Mouse (Mus musculus): ENCODE data around the gene Fkrp. TPM values are rescaled to one million over a fixed set of nuclear protein-coding genes. Genes with fewer than 3 reads are reported as not detected.

The Fkrp gene
- polyA plus RNA-seq (2015; fragmentation: Nextera tagmentation; extraction: Ambion mirVana), result 46.5 and 50.9 TPM in 2 replicates

DNA sequence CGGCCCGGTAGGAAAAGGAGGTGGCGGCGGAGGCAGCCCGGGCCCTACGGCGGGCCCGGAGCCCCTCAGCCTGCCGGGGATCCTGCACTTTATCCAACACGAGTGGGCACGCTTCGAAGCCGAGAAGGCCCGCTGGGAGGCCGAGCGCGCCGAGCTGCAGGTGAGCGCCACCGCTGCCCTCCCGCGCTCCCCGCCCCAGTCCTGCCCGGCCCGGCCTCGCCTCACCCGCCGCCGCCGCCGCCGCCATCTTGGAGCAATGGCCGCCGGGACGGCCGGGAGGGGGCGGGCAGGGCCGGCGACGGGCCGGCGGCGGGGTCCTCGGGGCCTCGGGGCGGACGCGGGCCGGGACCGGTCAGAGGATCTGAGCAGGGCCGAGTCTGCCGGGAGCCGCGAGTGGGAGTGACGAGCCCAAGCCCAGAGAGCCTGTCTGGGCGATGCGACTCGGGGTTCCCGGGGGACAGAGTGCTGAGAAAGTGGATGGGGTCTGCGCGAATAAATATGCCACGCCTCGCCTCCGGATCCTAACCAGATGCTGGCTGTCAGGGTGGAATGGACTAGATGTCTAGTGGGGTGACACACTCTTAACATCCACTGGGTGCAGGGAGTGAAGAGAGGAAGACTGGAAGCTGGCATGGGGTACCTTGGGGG lies at the start of gene Fkrp:
TSS of gene Fkrp (minus strand) at position 258 of the 648 bp plus-strand sequence.
- H3K27ac ChIP-seq (replicated peaks), result peak within 1 kb of the TSS; percentile 99
- H3K4me1 ChIP-seq (replicated peaks), result peaks cover 87% of the 10 kb centered on the region
- H3K9me3 ChIP-seq, result no peaks in the 10 kb centered on the region
- H3K27me3 ChIP-seq, result no peaks in the 10 kb centered on the region
- peak within 1 kb of the TSS; percentile 81 for H3K4me2 ChIP-seq
- WGBS, result under 1% methylated on average over 55 of the region's 64 CpGs
- H3K4me3 ChIP-seq, result peak within 1 kb of the TSS; percentile 92
- peak within 1 kb of the TSS; percentile 100 for H3K9ac ChIP-seq
- no peaks in the 10 kb centered on the region for H3K36me3 ChIP-seq
- peak; percentile 25 for ATAC-seq (ENCODE audit: low FRiP score, low read depth)

DNA sequence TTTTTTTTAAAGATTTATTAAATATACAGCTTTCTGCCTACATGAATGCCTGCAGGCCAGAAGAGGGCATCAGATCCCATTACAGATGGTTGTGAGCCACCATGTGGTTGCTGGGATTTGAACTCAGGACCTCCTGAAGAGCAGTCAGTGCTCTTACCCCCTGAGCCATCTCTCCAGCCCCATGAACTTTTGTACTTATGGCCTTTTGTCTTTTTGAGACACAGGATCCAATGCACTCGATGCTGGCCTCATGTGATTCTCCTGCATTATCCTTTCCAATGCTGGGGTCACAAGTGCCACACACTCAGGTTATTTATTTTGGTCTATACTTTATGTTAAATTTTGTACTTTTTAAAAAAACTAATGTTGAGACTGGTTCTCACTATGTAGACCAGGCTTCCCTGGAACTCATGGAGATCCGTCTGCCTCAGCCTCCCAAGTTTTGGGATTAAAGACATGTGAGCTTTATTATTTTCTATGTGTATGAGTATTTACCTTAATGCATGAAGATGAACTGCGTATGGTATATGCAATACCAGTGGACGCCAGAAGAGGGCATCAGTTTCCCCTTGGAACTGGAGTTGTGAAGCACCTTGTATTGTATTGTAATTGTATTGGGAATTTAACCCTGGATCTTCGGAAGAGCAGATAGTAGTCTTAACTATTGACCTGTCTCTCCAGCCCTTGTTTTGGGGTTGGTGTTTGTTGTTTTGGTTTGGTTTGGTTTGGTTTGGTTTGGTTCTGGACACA lies 43.5 kb upstream of the Fkrp start:
- H3K9ac ChIP-seq, result no peak overlapping the region
- H3K4me2 ChIP-seq, result no peak overlapping the region
- no peak overlapping the region for H3K4me3 ChIP-seq
- no peaks in the 10 kb centered on the region for H3K27me3 ChIP-seq
- H3K4me1 ChIP-seq (replicated peaks), result no peaks in the 10 kb centered on the region
- 26% methylated on average over 5 of the region's 5 CpGs for WGBS
- H3K27ac ChIP-seq (replicated peaks), result no peak overlapping the region
- no peak for ATAC-seq (ENCODE audit: low FRiP score, low read depth)
- H3K9me3 ChIP-seq, result no peaks in the 10 kb centered on the region
- peaks cover 27% of the 10 kb centered on the region for H3K36me3 ChIP-seq

DNA sequence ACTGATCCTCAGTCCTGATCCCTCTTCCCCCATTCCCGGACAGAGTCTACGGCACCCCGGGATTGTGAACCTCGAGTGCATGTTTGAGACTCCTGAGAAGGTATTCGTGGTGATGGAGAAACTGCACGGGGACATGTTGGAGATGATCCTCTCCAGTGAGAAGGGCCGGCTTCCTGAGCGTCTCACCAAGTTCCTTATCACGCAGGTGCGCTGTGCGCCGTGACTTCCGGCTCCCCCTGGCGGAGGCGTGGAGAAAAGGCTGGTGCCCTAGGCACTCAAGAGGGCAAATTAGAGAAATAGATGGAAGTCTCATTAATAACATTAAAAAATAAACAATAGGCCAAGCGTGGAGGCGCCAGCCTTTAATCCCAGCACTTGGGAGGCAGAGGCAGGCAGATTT lies 41.8 kb upstream of the Fkrp start:
- no peak overlapping the region for H3K9ac ChIP-seq
- ATAC-seq (ENCODE audit: low FRiP score, low read depth), result no peak
- peaks cover 17% of the 10 kb centered on the region for H3K36me3 ChIP-seq
- H3K9me3 ChIP-seq, result no peaks in the 10 kb centered on the region
- H3K4me3 ChIP-seq, result no peak overlapping the region
- no peak overlapping the region for H3K4me2 ChIP-seq
- WGBS, result 23% methylated on average over 17 of the region's 17 CpGs
- H3K27me3 ChIP-seq, result no peaks in the 10 kb centered on the region
- H3K27ac ChIP-seq (replicated peaks), result no peak overlapping the region
- H3K4me1 ChIP-seq (replicated peaks), result no peaks in the 10 kb centered on the region

DNA sequence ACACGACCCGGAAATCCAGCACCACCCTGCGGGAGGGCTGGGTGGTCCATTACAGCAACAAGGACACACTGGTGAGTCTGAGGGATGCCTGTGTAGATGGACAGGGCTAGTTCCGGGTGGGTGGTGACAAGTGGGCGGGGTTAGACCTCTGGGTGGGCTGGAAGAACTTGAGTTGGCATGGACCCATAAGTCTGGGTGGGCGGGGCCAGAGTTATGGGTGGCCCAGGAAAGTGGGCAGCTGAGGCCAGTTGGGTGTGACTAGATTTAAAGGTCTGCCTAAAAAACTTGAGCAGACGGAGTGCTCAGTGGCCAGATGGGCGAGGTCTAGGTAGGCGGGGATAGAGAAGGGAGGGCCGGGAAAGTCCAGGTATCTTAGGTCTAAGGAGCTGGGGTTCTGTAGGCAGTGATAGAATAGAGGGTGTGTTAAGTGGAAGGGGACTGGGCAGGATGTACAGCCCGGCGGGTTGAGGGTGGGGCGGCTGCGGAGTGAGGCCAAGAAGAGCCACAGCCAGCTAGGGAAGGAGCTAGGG lies 36.8 kb upstream of the Fkrp start:
- Histone ChIP-seq H3K36me3 (peaks cover 36% of the 10 kb centered on the region), H3K4me3 (no peak overlapping the region), H3K4me2 (no peak overlapping the region), H3K4me1 (replicated peaks) (peaks cover 3% of the 10 kb centered on the region; the same call in 1 of the 2 replicates), H3K9me3 (no peaks in the 10 kb centered on the region), H3K27me3 (no peaks in the 10 kb centered on the region), H3K27ac (replicated peaks) (no peak overlapping the region), H3K9ac (no peak overlapping the region)
- WGBS, result 92% methylated on average over 14 of the region's 14 CpGs
- ATAC-seq (ENCODE audit: low FRiP score, low read depth), result no peak; the same call in 1 of the 2 replicates

DNA sequence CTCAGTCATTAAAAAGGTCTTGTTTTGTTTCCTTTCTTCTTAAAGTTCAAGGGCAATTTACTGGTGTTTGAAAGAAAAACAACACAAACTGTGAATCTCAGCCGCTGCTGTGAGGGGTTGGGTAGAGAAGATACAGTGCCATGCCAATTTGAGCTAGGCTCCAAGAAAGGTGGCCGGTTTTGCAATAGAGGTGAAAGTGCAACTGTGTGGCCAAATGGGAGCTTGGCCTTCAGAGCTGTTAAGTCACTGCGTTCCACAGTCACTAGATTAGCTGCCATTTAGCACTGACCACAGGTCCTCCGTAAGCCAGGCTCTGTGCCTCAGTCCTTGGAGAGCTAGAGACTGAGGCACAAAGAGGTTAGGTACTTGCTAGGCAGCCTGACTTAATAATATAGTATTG lies 35.1 kb upstream of the Fkrp start:
- Histone ChIP-seq H3K27me3 (no peaks in the 10 kb centered on the region), H3K4me2 (no peak overlapping the region), H3K36me3 (peaks cover 32% of the 10 kb centered on the region), H3K4me1 (replicated peaks) (peaks cover 3% of the 10 kb centered on the region; the same call in 1 of the 2 replicates), H3K4me3 (no peak overlapping the region), H3K9me3 (no peaks in the 10 kb centered on the region), H3K9ac (no peak overlapping the region), H3K27ac (replicated peaks) (no peak overlapping the region)
- ATAC-seq (ENCODE audit: low FRiP score, low read depth), result no peak
- 93% methylated on average over 4 of the region's 4 CpGs for WGBS

GRCm38 (mm10) chr7:16848579-16848978 lies 32.0 kb upstream of the Fkrp start:
- H3K27me3 ChIP-seq, result no peaks in the 10 kb centered on the region
- 16% methylated on average over 17 of the region's 17 CpGs for WGBS
- no peak overlapping the region for H3K4me3 ChIP-seq
- no peak overlapping the region for H3K27ac ChIP-seq (replicated peaks)
- no peaks in the 10 kb centered on the region for H3K9me3 ChIP-seq
- no peak overlapping the region for H3K9ac ChIP-seq
- no peak for ATAC-seq (ENCODE audit: low FRiP score, low read depth)
- peaks cover 23% of the 10 kb centered on the region for H3K4me1 ChIP-seq (replicated peaks)
- no peak overlapping the region for H3K4me2 ChIP-seq
- H3K36me3 ChIP-seq, result peaks cover 19% of the 10 kb centered on the region

DNA sequence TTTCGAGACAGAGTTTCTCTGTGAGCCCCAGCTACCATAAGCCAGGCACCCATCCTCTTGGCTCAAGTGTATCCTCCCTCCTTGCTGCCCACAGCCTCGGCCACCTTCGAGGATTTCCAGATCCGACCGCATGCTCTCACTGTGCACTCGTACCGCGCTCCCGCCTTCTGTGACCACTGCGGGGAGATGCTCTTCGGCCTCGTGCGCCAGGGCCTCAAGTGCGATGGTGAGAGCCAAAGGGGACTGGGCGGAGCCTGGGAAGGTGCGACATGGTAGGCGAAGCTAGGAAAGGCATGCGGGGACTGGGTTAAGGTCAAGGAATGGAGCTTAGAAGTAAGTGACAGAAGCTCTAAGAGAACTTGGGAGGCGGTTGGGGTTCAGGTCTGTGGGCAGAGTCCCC lies 31.0 kb upstream of the Fkrp start:
- Histone ChIP-seq H3K36me3 (peaks cover 16% of the 10 kb centered on the region; the same call in 1 of the 2 replicates), H3K9ac (no peak overlapping the region), H3K4me3 (no peak overlapping the region), H3K4me2 (no peak overlapping the region), H3K27me3 (no peaks in the 10 kb centered on the region), H3K9me3 (no peaks in the 10 kb centered on the region), H3K4me1 (replicated peaks) (peaks cover 30% of the 10 kb centered on the region), H3K27ac (replicated peaks) (no peak overlapping the region)
- 88% methylated on average over 19 of the region's 19 CpGs for WGBS
- no peak for ATAC-seq (ENCODE audit: low FRiP score, low read depth)

DNA sequence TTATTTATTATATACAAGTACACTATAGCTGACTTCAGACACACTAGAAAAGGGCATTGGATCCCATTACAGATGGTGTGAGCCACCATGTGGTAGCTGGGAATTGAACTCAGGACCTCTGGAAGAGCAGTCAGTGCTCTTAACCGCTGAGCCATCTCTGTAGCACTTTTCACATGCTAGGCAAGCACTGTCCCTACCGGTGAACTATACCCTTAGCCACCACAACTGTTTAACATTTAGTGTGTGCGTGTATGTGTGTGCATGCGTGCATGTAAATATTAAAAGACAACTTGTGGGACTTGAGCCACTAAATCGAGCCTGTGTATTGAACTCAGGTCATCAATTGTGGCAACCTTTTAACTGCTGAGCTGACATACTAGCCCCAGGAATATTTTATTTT lies 30.2 kb upstream of the Fkrp start:
- WGBS, result 95% methylated on average over 5 of the region's 5 CpGs
- Histone ChIP-seq H3K4me2 (no peak overlapping the region), H3K9me3 (no peaks in the 10 kb centered on the region), H3K4me1 (replicated peaks) (peaks cover 35% of the 10 kb centered on the region), H3K36me3 (peaks cover 16% of the 10 kb centered on the region; the same call in 1 of the 2 replicates), H3K4me3 (no peak overlapping the region), H3K27me3 (no peaks in the 10 kb centered on the region), H3K27ac (replicated peaks) (no peak overlapping the region), H3K9ac (no peak overlapping the region)
- no peak for ATAC-seq (ENCODE audit: low FRiP score, low read depth)

- Histone ChIP-seq H3K36me3 (peaks cover 22% of the 10 kb centered on the region), H3K4me1 (replicated peaks) (peaks cover 35% of the 10 kb centered on the region), H3K4me3 (no peak overlapping the region), H3K4me2 (peak overlapping the region; percentile 82), H3K27me3 (no peaks in the 10 kb centered on the region), H3K9ac (no peak overlapping the region), H3K27ac (replicated peaks) (no peak overlapping the region), H3K9me3 (no peaks in the 10 kb centered on the region)
- no peak for ATAC-seq (ENCODE audit: low FRiP score, low read depth)
- 41% methylated on average over 10 of the region's 10 CpGs for WGBS
These were observed 29.3 kb upstream of the Fkrp start for GRCm38 (mm10) chr7:16845820-16846167.

DNA sequence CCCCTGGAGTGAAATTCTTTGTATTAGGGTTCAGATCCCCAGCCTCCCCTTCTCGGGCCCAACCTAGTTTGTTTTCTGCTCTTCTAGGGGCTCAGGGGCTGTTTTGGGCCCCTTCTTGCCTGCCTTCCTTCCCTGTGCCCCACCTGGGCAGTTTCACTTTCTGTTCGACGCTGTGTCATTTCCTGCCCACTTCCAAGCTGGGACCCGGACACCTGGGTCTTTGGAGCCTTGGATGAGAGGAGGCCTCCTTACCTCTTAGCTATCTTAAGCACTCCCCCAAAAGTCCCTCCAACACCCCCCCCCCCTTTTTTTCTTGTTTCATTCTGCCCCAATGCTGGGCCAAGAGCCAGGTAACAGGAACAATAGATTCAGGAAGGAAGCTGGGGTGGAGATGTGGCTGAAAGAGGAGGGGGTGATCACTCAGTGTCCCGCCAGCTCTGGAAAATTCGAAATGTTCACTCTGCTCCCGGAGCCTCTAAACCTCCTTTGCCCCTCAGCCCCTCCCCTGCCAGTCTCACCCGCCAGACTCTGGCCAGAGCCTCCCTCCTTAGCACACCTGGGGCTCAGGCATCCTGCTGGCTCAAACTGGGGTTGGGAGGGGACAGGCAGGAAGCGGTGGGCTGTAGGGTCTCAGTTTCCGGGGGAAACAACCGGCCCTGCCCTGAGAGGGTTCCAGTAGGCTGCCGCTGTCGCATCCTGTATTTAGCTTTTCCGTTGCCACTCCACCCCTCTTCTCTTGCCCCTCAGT lies 28.7 kb upstream of the Fkrp start:
- ATAC-seq (ENCODE audit: low FRiP score, low read depth), result no peak
- Histone ChIP-seq H3K9me3 (no peaks in the 10 kb centered on the region), H3K27ac (replicated peaks) (peak overlapping the region; percentile 24; the same call in 1 of the 2 replicates), H3K4me3 (peak overlapping the region; percentile 17), H3K36me3 (peaks cover 25% of the 10 kb centered on the region), H3K27me3 (no peaks in the 10 kb centered on the region), H3K9ac (no peak overlapping the region), H3K4me1 (replicated peaks) (peaks cover 35% of the 10 kb centered on the region), H3K4me2 (peak overlapping the region; percentile 82)
- 38% methylated on average over 14 of the region's 14 CpGs for WGBS

DNA sequence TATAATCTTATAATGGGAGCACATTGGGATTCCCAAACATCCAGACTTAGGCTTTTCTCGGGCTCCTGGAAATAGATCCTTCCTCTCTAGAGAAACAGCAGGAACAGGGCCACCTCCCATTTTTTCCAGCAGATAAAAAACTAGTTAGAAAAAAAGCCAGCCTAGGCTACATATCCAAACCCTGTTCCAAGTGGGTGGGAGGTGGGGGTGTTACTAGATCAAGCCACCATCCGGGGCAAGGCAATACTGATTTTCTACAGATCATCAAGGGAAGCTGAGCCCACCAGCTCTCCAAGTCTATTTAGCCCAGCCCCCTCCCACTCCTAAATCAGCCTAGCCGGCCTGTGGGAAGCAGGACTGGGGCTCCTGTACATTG lies 28.2 kb upstream of the Fkrp start:
- Histone ChIP-seq H3K27me3 (no peaks in the 10 kb centered on the region), H3K9me3 (no peaks in the 10 kb centered on the region), H3K27ac (replicated peaks) (peak overlapping the region; percentile 24; the same call in 1 of the 2 replicates), H3K9ac (no peak overlapping the region), H3K4me2 (peak overlapping the region; percentile 82), H3K4me1 (replicated peaks) (peaks cover 35% of the 10 kb centered on the region), H3K4me3 (peak overlapping the region; percentile 56; the same call in 1 of the 2 replicates), H3K36me3 (peaks cover 24% of the 10 kb centered on the region)
- ATAC-seq (ENCODE audit: low FRiP score, low read depth), result no peak
- WGBS, result 65% methylated on average over 3 of the region's 3 CpGs

All from hindbrain, embryonic 15.5 days (tissue).